Mouse (Mus musculus) T-helper 17 cell (primary cell): Measurements from ENCODE around the gene Atp7a.
"Not testable (repeated sequence)": the region's sequence is repeated elsewhere in the genome, so short reads cannot be mapped to it uniquely, and the experiment has no call there.

Source experiments
- in situ Hi-C, 2 experiments: fragments of 300-600 bp; cut with MboI, MseI; formaldehyde crosslinking; loops; 1 replicate in 1 of 2; 2 replicates in 1 of 2; pipeline ENCODE4 v1.15.1; 2025; ENCODE audit warnings: high pct_unique_total_duplicates in 2 of 2

The Atp7a gene

GRCm38 (mm10) chrX:106026418-106027342 lies at the start of gene Atp7a:
TSS of gene Atp7a (plus strand) at chrX:106027276.
- in situ Hi-C loops = loop anchor here in 1 of 2 experiments (5.0 kb wide), 1 partner anchor 86 kb away; no protein-coding TSS in a partner anchor

- in situ Hi-C loops = no loop called here
Measured at GRCm38 (mm10) chrX:106001605-106002004, 25.5 kb upstream of the Atp7a start.

- in situ Hi-C loops = no loop called here
Measured at GRCm38 (mm10) chrX:106010762-106011161, 16.3 kb upstream of the Atp7a start.

GRCm38 (mm10) chrX:106011465-106012159 lies 15.5 kb upstream of the Atp7a start, which contains the start of gene Magt1:
TSS of gene Magt1 (minus strand) at chrX:106011906.
- in situ Hi-C loops = no loop called here

- in situ Hi-C loops = no loop called here
Measured at GRCm38 (mm10) chrX:106012559-106012958, 14.5 kb upstream of the Atp7a start.

GRCm38 (mm10) chrX:106013217-106013616 lies 13.9 kb upstream of the Atp7a start:
- in situ Hi-C loops = no loop called here

- in situ Hi-C loops = loop anchor here in 1 of 2 experiments (5.0 kb wide), 1 partner anchor 152 kb away; no protein-coding TSS in a partner anchor
Measured at GRCm38 (mm10) chrX:106014741-106015377, 12.2 kb upstream of the Atp7a start.

GRCm38 (mm10) chrX:106015571-106016322 lies 11.3 kb upstream of the Atp7a start, which contains the start of gene Cox7b:
TSS of gene Cox7b (plus strand) at chrX:106015700.
- in situ Hi-C loops = loop anchor here in 1 of 2 experiments (5.0 kb wide), 1 partner anchor 152 kb away; no protein-coding TSS in a partner anchor

- in situ Hi-C loops = loop anchor here in 1 of 2 experiments (5.0 kb wide), 1 partner anchor 150 kb away; no protein-coding TSS in a partner anchor
Measured at GRCm38 (mm10) chrX:106017102-106017501, 10.0 kb upstream of the Atp7a start.

- in situ Hi-C loops = loop anchor here in 1 of 2 experiments (5.0 kb wide), 1 partner anchor 150 kb away; no protein-coding TSS in a partner anchor
Measured at GRCm38 (mm10) chrX:106017516-106017915, 9.6 kb upstream of the Atp7a start.

- in situ Hi-C loops = loop anchor here in 1 of 2 experiments (5.0 kb wide), 1 partner anchor 85 kb away; no protein-coding TSS in a partner anchor
Measured at GRCm38 (mm10) chrX:106027343-106027674, 233 bp downstream of the Atp7a start.

GRCm38 (mm10) chrX:106030176-106030575 lies 3.1 kb downstream of the Atp7a start:
- in situ Hi-C loops = no loop called here

- in situ Hi-C loops = no loop called here
Measured at GRCm38 (mm10) chrX:106031124-106031523, 4.0 kb downstream of the Atp7a start.

- in situ Hi-C loops = no loop called here
Measured at GRCm38 (mm10) chrX:106035727-106036126, 8.7 kb downstream of the Atp7a start.

GRCm38 (mm10) chrX:106037185-106037752 lies 10.2 kb downstream of the Atp7a start:
- in situ Hi-C loops = no loop called here

- in situ Hi-C loops = no loop called here
Measured at GRCm38 (mm10) chrX:106043863-106044617, 17.0 kb downstream of the Atp7a start.

GRCm38 (mm10) chrX:106045455-106045854 lies 18.4 kb downstream of the Atp7a start:
- in situ Hi-C loops = no loop called here

- in situ Hi-C loops = no loop called here
Measured at GRCm38 (mm10) chrX:106045928-106046327, 18.9 kb downstream of the Atp7a start.

GRCm38 (mm10) chrX:106048191-106048590 lies 21.1 kb downstream of the Atp7a start:
- in situ Hi-C loops = no loop called here

- in situ Hi-C loops = not testable (repeated sequence)
Measured at GRCm38 (mm10) chrX:106077858-106078257, 50.8 kb downstream of the Atp7a start.
